Mouse (Mus musculus) 3134 (cell line): ENCODE data around the gene Zfp219.
"Not testable (repeated sequence)": the region's sequence is repeated elsewhere in the genome, so short reads cannot be mapped to it uniquely, and the experiment has no call there.

Source experiments
- DNase-seq: peaks from one replicate; pipeline ENCODE4 v3.0.0-alpha.2; 2011; ENCODE audit warnings: low spot score; ENCODE audit not compliant: insufficient read length; ENCODE audit errors: extremely low read depth

The Zfp219 gene

DNA sequence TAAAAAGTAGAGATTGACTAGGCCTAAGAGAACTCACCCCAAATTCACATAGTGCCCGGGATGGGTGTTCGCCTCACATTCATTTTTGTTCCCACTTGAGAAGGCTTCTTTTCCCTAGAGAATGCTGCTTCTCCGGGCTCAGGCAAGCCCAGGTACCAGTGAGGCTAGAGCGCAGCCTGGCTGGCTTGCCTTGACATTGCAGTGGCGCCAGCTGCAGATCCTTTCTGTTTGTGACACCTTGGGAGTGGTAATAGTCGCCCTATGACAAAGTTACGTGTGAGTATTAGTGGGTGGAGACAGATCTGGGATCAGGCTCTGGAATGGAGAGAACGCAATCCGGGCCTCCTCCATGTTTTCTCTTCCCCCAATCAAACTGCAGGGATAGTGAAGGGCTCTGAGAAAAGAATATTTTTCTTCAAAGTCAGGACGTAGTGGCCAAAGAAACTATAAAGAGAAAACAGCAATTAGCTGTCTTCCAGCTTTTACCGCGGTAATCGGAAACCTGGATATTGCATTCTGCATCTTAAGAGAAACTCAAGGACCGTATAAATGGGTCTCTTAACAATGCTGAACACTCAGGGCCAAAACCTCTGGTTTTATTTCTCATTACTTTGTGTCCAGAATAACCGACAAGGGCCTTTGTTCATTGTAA lies at the start of gene Zfp219:
TSS of gene Zfp219 (minus strand) at position 248 of the 652 bp plus-strand sequence.
- DNase-seq, result peak; percentile 76

DNA sequence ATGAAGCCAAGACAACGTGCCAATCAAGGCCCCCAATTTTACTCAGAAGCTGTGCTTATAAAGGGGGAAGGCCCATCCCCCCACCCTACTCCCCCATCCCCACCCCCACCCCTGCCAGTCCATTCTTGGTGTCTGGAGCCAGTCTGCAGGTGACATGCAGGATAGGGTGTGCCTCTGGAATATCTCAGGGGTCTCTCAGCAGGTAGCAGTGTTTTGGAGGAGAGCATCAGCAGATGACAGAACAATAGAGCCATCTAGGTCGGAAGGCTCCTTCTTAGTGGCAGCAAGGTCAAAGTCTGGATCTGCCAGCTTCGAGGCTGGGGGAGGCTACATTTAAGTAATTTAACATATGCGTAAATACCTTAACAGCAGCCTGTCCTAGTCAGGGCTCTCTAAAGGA lies 45.6 kb upstream of the Zfp219 start:
- no peak for DNase-seq

DNA sequence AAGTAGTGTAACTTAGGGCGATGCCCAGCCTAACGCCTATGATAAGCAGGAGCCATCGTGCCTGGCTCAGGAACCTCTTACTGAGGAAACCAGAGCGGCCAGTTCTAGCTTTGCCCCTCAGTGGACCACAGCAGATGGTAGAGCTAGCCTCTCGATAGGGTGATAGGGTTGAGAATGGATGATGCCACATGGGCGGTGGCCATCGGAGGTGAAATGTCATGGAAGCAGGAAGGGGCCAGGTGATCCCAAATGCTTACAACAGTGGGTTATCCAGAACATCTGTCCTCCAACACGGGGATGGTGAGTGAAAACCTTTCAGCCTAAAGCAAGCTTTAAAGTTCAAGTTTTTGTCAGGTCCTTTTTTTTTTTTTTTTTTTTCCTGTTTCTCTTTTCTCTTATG lies 41.3 kb upstream of the Zfp219 start:
- DNase-seq, result no peak

DNA sequence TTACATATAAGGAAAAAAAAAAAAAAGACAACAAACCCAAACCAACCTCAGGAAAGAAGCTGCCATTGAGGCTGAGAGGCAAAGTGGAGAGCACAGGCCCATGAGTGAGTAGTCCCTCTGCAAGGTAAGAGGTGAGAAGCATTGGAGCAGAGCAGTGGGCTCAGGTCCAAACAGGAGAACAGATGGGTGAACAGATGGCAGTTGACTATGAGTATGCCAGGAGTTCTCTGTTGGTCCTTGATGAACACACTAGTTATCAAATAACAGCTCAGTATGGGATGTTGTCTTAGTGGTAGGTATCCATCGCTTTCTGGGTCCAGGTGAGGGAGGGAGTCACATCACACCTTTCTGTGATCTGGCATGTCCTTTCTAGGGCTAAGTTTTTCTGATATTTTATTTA lies 40.3 kb upstream of the Zfp219 start:
- DNase-seq, result no peak

DNA sequence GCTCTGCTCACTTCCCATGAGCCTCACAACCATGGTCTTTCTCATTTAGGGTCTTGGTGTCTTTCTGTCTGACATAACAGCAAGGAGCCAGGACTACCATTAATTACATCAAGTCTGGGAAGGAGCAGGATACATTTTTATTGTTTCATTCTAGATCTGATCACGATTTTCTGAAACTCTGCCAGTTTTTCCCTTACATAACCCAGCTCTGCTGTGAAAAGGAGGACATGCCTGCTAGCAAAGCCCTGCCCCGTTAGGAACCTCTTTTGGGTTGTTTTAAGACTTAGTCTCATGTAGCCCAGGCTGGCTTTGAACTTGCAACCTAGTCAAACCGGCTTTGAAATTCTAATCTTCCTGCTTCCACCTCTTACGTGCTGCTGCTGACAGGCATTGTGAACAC lies 39.4 kb upstream of the Zfp219 start:
- no peak for DNase-seq

DNA sequence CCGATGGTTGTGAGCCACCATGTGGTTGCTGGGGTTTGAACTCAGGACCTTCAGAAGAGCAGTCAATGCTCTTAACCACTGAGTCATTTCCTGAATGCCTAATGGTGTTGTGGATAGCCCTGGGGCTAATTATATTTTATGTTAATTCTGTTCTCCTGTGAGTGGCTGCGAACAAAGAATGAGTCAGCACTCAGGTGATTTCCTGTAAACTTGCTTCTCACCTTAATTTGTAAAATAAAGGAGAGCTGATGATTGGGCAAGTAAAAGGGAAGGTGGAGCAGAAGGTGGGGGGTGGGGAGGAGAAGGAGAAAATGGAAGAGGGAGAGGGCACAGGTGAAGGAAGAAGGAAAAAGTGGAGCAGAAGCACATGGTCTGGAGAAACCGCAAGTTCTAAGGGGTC lies 32.2 kb upstream of the Zfp219 start:
- DNase-seq, result not testable (repeated sequence)

DNA sequence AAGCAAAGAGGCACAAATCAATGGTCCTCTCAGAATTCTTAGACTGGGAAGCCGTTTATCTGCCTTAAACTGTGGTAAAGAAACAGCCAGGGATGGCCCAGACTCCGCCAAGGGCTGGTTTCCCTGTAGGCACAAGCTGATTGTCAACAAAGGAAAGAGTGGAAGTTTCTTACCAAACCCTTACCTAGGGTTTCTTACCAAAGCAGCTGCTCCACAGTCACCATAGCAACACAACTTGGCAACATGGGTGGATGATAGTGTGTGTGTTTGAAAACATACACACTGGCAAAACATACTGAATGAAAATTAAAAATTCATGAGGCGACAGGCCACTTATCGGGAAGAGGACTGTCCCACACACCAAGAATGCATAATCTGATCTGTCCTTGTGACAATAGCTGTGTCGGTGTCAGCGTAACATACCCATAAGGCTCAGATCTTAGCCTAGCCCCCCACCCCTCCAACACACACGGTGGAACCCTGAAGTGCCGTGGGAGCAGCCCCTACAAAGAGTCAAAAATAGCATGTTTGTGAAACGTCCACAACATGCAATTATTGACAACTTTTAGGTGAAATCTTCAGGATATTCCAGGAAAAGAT lies 25.5 kb upstream of the Zfp219 start:
- DNase-seq, result no peak

DNA sequence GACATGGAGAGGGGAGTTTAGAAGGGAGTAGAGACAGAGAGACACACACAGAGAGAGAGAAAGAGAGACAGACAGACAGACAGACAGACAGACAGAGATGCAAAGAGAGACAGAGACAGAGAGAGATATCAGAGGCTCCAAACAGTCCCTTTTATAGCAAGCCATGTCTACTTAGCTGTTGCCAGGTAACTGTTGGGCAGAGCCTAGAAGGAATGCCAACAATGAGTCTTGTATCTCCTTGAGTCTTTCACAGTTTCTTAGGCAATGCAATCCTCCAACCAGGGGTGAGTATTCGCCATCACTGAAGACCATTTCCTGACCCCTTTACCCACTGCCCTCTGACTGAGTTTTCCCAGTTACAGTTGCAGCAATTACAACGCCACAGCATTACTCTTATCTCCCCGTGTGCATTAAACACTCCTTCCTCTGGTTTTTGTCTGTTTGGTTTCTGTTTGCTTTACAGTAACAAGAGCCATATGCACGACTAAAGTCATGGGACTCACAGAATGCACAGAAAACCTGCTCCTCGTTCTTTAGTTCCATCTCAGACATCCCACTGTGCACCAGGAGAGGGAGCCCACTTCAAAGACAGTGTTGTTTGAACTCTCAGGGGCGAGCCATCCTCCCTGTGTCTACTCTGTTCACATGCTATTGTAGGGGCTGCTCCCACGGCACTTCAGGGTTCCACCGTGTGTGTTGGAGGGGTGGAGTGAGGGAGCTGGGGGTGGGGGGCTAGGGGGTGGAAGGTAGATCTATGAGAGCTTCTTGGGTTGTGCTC lies 24.6 kb upstream of the Zfp219 start:
- no peak for DNase-seq

DNA sequence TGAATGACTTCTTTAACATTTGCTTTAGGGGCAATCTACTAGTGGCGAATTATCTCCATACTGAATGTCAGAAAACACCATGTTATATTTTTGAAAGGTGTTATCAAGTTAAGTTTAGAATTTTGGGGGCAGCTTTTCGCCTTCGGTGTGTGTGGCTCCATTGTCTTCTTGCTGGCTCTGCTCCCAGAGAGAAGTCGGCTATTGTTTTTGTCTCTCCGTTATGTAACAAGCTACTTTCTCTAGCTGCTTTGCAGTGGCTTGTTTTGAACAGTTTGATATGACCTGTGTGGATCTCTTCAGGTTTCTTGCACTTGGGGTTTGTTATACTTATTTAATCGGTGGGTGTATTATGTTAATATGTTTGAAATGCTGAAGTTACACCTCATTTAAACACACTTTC lies 22.9 kb upstream of the Zfp219 start:
- no peak for DNase-seq

DNA sequence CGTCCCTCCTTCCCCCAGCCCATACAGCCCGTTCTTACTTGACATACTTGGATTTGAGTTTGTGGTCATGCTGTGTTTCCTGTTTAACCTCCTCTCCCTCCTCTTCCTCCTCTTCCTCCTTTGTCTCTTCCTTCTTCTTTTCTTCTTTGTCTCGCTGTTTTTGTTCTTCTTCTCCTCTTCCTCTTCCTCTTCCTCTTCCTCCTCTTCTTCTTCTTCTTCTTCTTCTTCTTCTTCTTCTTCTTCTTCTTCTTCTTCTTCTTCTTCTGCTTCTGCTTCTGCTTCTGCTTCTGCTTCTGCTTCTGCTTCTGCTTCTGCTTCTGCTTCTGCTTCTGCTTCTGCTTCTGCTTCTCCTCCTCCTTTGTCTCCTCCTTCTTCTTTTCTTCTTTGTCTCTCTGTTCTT lies 21.8 kb upstream of the Zfp219 start, which contains the start of gene Olfr221:
TSS of gene Olfr221 (minus strand) at position 101 of the 400 bp plus-strand sequence.
- DNase-seq, result not testable (repeated sequence)

DNA sequence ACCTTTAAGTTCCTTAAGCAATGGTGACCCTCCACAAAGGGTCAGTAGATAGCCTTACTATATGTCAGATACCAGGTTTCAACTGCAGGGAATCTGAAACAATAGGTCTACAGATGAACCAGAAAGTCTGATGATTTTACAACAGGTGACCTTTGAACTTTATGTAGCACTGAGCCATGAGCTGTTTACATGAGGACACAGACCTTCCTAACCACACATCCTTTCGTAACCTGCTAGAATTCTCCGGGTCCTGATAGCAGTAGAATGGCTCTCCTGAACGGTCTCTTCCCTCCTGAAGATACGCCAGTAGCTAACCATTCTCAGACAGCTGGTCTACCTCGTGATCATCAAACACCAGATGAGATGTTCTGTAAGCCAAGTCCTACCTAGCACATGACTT lies 18.8 kb upstream of the Zfp219 start:
- no peak for DNase-seq

DNA sequence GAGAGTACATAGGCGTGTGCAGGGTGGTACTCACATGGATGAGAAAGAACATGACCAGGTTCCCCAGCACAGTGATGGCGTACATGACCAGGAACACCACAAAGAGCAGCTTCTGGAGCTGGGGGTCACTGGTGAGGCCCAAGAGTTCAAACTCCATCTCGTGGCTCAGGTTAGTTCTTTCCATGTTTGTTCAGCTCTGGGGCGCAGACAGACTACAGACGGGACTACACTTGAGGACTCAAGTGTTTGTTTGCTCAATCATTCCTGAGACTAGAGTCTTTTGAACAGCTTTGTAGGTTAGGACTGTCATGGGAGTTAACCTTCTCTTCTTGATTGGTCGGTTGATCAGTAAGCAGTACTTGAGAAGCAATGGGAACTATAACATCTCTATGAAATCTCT lies 15.4 kb upstream of the Zfp219 start:
- no peak for DNase-seq

DNA sequence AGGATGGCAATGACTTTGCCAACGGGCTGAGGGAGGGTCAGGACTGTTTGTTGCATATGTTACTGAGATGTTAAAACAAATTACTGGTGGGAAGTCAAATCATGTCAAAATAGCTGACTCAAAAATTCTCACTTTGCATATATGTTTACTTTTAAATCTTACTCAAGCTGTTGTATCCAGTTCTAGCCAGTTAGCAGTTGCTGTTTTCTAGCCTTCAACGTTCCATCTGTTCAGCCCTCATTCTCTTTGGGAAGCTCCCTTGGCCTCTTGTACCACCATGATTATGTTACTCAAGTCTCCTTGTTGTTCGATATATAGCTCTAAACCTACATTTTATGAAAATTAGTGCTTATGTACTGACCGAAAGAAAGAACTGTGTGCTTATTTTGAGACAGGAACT lies 5.8 kb upstream of the Zfp219 start:
- DNase-seq, result no peak

DNA sequence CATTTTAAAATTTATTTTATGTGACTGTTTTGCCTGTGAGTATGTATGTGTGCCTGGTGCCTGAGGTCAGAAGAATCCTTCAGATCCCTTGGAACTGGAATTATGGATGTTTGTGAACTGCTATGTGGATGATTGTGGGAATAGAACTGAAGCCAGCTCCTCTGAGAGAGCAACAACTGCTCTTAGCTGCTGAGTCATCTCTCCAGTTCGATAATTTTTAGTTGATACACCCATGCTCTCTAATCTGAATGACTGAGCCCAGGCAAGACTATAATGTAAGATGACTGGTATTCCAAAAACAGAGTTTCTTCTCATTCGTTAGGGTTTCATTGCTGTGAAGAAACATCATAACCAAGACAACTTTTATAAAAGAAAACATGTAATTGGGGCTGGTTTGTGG lies 3.6 kb upstream of the Zfp219 start:
- DNase-seq, result no peak

DNA sequence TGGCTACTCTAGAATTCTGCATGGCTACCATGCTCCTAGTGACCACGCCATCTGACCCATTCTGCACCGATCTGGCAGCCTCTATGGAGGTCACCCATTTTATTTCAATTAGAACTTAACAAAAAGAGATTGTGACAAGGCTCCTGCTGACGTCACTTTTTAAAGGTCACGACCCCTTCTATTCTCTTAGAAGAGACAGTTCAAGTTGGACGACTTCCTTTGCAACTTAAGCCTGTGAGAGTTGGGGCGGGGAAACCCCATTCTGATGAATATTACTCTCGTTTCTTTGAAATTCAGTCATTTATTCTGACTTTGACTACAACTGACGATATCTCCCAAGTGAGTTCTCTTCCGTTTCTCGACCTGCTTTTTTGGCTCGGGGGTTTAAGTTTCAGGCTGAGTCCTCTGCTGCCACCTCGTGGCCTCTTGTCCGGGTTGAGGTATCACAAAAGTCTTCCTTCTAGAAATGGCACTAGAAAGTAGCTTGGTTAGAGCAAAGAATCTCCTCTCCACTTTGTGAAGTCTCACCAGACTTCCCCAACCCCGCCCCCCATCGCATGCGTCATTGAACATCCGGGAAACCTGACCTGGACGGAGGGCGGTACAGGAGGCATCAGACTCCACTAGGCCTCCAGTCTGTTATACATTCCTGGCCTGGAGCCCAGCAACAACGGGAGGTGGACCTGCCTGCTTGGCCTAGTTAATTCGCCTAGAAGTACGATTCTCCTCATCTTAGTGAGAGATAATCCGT lies 2.4 kb upstream of the Zfp219 start:
- peak; percentile 89 for DNase-seq

DNA sequence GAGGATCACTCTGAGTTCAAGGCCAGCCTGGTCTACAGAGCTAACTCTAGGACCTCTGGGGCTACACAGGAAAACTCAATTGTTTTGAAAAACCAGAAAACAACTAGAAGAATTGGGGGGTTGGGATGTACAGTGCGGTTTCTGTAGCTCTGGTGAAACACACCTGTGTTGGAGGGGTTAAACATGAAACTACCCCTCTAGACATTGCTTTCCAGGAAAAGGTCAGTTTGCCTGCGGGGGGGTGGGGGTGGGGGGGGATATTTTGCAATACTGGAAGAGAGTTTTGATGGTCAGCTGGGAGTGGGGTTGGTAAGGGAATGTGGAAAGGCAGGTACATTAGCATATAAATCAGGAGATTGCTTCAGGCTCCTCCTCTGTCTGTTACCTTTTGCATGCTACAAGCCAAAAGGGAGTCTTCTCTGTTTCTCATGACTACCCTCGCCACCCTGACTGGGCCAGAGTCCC lies 1.7 kb upstream of the Zfp219 start:
- DNase-seq, result no peak

DNA sequence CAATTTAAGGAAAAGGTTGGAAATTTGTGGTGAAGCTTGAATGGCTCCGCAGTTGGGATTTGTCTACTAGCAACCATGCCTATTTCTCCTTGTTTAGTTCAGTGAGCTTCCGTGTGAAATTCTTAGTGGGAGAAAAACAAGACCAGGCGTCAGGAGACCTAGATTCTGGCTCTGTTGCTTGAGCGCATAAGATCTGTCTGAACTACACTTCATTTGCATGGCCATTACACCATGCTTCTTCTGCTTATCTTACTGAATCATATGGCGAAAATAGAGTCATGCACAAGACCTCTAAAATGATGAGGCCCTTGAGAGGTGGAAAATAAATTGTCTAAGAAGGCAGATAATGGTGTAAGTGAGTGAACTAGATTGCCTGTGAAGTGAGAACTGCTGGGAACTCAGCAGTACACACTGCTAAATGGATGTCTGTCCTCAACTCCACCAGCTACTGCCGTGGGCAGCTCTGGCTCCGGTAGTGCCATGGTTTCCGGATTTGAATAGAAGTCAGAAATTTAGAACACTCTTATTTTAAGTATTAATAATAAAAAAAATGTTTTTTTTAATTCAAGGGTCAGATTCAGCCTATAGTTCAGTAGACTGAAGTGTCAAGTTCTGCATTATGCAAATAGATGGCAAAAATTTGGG lies 1.2 kb upstream of the Zfp219 start:
- no peak for DNase-seq

DNA sequence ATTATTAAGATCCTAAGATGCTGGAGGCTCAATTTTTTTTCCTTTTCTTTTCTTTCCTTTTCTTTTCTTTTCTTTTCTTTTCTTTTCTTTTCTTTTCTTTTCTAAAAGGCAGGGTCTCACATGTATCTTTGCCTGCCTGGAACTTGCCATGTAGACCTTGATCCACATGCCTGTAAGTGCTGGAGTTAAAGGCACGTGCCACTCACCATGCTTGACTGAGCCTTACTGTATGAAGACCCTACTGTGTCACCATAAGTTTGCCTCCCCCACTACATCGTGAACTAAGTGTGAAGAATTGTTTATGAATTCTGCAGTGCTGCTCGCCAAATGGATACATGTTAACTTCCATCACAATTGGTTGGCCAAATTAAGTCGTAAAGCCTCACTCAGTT lies 601 bp upstream of the Zfp219 start:
- no peak for DNase-seq

DNA sequence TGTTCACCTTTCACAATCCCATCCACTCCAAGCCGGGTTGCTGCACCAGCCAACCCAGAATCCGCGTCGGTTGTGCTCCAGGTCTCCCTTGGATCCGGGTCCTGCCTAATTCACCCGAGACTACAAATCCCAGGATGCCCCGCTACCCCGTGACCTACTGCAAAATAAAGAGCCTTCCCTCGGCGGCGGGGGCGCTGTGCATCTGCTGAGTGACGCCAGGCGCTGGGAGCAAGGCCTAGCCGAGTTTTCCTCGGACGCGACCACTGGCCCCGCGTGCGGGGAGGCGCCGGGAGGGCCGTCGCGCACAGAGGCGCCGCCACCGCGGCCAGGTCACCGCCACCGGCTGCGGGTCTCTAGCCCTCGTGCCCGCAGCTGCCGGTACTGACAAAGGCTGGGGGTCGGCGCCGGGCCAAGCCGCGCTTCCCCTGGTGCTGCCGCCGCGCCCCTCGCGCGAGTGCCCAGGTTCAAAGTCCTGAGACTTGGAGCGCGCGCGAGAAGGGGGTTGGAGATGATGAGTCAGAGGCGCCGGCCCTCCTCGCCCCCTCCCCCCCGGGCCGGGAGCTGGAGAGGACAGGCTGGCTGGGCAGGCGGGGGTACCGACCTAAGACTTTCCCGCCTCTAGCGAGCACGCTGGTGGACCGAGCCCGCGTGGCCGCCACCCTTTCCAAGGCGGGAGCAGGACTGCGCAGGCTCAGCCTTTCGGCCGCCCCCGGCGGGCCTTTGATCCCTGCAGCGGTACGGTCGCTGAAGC lies 768 bp downstream of the Zfp219 start:
- DNase-seq, result peak; percentile 95

DNA sequence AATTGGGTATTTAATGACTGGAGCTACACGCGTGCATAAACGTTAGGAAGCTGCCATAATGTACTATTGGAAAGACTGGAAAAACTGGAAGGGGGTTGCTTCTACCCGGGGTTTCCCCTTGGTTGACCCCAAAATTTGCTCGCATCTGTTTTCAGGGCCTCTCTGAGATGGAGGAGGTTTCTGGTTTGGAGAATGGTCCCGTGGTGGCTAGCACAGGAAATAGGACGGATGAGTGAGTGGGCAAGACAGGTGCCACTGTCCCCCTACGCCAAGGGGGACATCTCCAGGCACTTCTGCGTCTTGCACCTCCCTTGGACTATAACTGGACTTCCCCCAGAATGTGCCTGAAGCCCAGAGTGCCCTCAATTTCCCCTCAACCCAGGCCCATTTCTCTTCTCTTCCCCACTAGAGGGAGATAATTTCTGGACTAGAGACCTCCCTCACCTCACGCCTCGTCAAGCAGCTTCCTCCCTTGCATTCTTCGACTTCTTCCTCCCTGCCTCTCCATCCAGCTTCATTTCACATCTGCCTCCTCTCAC lies 1.4 kb downstream of the Zfp219 start:
- DNase-seq, result no peak
